Mouse (Mus musculus) hindbrain, embryonic 15.5 days (tissue): ENCODE measurements around the gene Camk1d. TPM values are rescaled to one million over a fixed set of nuclear protein-coding genes. Genes with fewer than 3 reads are reported as not detected.
A peak's percentile ranks its signal among the peaks of the same experiment; 100 is the strongest.

ENCODE experiments used
- ATAC-seq: fragments of 200-750 bp; cut with Nextera tagmentation; 2 replicates; pipeline ENCODE4 v1.8.0; 2017; ENCODE audit warnings: low read depth, moderate number of reproducible peaks, moderate TSS enrichment; ENCODE audit not compliant: low FRiP score
- H3K27ac ChIP-seq: fragments of 300-500 bp; sonication (generic); replicated peaks from 2 replicates; pipeline ENCODE4 v1.5.1; 2015; ENCODE audit warnings: mild to moderate bottlenecking, inconsistent platforms
- H3K27me3 ChIP-seq: fragments of 300-500 bp; sonication (generic); 2 replicates; pipeline ENCODE4 v1.6.1; 2015; ENCODE audit warnings: control low read depth, inconsistent platforms
- H3K36me3 ChIP-seq: fragments of 300-500 bp; sonication (generic); 2 replicates; pipeline ENCODE4 v1.6.1; 2015; ENCODE audit warnings: control low read depth, inconsistent platforms
- H3K4me1 ChIP-seq: fragments of 300-500 bp; sonication (generic); replicated peaks from 2 replicates; pipeline ENCODE4 v1.6.1; 2015; ENCODE audit warnings: control low read depth, inconsistent platforms
- H3K4me2 ChIP-seq: fragments of 300-500 bp; sonication (generic); 2 replicates; pipeline ENCODE4 v1.6.1; 2015; ENCODE audit warnings: moderate library complexity, mild to moderate bottlenecking, inconsistent platforms
- H3K4me3 ChIP-seq: fragments of 300-500 bp; sonication (generic); 2 replicates; pipeline ENCODE4 v1.5.1; 2015; ENCODE audit warnings: mild to moderate bottlenecking, inconsistent platforms
- H3K9ac ChIP-seq: fragments of 300-500 bp; sonication (generic); 2 replicates; pipeline ENCODE4 v1.6.1; 2015; ENCODE audit warnings: inconsistent platforms
- H3K9me3 ChIP-seq: fragments of 300-500 bp; sonication (generic); 2 replicates; pipeline ENCODE4 v1.6.1; 2016; ENCODE audit warnings: control low read depth, inconsistent platforms
- WGBS: fragments of 180-500 bp; shearing (Covaris S2); methylation state at CpG from one replicate; pipeline ENCODE4 v1.1.7; 2015; 5-methylcytosine and 5-hydroxymethylcytosine counted together
- polyA plus RNA-seq: library from polyadenylated mRNA; unstranded; fragments of >200 nt; fragmentation: Nextera tagmentation; extraction: Ambion mirVana; gene quantifications from 2 replicates; pipeline ENCODE4 v1.2.1, GENCODE M21; 2015

Gene Camk1d
- polyA plus RNA-seq, 1 experiment from 2014 or later, result 7.4 TPM

DNA sequence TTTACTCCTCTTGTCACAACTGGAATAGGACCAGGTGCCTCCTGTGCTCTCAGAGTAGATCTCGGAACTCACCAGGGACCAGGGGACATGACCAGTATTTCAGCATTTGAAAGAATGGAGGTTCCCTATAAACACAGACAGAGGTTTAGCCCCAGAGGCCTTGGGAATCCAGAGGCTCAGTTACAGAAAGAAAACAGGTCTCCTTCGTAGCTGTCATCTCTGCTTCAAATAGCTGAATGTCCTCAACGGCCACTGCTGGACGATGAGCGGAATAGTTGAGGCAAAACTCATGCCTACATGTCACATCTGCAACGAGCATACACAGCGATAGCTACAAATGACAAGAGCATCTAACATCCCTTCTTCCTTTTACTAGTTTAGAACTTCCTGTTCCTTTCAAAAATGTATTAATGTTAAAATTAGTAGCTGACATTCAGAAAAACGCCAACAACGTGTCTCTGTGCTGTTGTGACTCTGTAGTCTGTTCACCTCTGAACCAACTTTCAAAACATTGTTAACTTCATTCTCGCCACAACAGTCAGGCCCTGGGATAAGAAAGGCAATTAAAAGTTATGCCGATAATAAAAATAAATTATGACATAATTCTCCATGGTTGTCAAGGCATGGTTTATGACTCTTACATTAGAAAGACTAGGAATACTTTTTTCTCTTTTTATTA, 82.5 kb downstream of the Camk1d start:
- Histone ChIP-seq H3K9ac (no peak overlapping the region), H3K4me3 (no peak overlapping the region), H3K27me3 (no peaks in the 10 kb centered on the region), H3K36me3 (no peaks in the 10 kb centered on the region), H3K27ac (no peak overlapping the region), H3K4me2 (no peak overlapping the region), H3K4me1 (no peaks in the 10 kb centered on the region), H3K9me3 (no peaks in the 10 kb centered on the region)
- ATAC-seq, result no peak
- 90% methylated on average over 11 of the region's 11 CpGs for WGBS

DNA sequence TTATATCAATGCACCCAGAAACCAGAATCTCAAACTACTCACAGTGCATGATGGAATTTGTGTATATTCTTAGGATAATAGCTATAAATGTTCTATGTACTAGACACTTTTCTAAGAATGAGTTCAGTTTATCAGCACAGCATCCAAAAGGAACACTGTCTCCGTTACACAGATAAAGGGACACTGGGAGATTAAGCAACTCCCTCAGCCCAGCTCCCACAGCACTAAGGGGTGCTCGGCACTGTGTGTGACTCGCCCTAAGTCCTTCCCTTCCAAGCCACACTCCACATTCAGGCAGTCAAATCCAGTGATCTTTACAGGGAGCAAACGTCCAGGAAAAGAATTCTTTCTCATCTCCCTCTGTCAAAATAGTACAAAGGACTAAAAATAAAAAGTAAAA, 83.6 kb downstream of the Camk1d start:
- no peak for ATAC-seq
- Histone ChIP-seq H3K4me2 (no peak overlapping the region), H3K9ac (no peak overlapping the region), H3K27ac (no peak overlapping the region), H3K4me3 (no peak overlapping the region), H3K36me3 (no peaks in the 10 kb centered on the region), H3K4me1 (no peaks in the 10 kb centered on the region), H3K27me3 (no peaks in the 10 kb centered on the region), H3K9me3 (no peaks in the 10 kb centered on the region)
- 73% methylated on average over 4 of the region's 4 CpGs for WGBS

DNA sequence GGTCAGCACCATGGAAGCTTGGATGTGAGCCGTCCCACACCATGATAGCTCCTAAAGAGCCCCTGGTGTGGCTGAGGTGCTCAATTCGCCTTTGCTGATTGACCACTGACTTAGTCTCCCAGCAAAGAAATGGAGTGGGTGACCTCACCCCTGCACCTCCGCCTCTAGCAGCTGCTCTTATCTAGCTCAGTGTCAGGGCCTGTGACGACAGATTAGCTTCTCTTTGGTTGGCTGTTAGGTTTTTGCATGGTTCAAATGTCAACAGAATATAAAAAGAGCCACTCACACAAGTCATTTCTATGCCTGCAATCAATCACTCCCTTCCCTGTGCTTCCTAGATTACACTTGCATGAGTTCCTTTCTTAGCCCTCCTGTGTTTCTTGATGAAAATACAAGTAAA, 89.9 kb downstream of the Camk1d start:
- ATAC-seq, result no peak
- Histone ChIP-seq H3K27me3 (no peaks in the 10 kb centered on the region), H3K9ac (no peak overlapping the region), H3K4me3 (no peak overlapping the region), H3K4me1 (no peaks in the 10 kb centered on the region), H3K4me2 (no peak overlapping the region), H3K27ac (no peak overlapping the region), H3K9me3 (no peaks in the 10 kb centered on the region), H3K36me3 (no peaks in the 10 kb centered on the region)
- WGBS, result 83% methylated on average over 4 of the region's 4 CpGs

DNA sequence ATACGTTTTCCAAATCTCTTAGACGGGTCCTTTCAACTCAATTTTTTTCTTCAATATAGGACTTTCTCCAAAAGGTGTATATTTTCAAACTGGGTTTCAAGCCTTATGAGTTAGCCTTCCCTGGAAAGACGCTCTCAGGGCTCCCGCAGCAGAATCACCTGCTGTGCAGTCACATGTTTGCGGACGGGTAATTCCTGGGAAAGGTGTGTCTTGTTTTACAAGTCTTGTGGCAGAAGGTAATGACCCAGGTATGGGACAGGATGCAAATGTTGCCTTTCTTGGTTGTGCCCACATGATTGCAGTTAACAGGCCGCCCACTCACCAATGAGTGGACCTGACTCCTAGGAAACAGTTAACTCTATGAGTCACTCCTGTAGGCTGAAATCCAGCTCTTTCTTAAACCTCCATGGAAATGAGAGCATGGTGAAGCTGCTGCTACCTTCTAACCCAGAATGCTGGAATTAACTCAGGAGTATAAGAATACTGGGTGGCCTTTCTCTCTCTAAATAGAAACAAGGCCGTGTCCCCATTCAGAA, 95.9 kb downstream of the Camk1d start:
- Histone ChIP-seq H3K4me2 (no peak overlapping the region), H3K27ac (no peak overlapping the region), H3K4me1 (peaks cover 13% of the 10 kb centered on the region), H3K9me3 (no peaks in the 10 kb centered on the region), H3K4me3 (no peak overlapping the region), H3K27me3 (no peaks in the 10 kb centered on the region), H3K36me3 (no peaks in the 10 kb centered on the region), H3K9ac (no peak overlapping the region)
- 93% methylated on average over 8 of the region's 8 CpGs for WGBS
- ATAC-seq, result no peak

DNA sequence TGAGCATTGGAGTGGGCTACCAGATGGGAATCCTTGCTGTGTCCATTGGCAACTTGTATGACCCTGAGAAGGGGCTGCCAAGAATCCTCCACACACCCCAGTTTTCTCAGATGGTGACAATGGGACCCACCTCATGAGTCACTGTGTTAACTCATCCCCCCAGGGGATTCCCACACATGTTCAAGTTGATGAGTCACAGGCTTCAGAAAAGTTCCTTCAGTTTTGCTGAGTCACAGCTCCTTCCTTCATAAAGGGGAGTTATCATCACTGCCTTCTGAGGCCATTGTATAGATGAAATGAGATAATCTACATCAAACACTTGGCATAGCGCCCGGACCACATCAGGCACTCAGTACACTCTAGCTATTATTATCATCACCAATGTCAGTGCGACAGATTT, 99.4 kb downstream of the Camk1d start:
- H3K27ac ChIP-seq, result no peak overlapping the region
- H3K36me3 ChIP-seq, result no peaks in the 10 kb centered on the region
- H3K4me1 ChIP-seq, result peaks cover 16% of the 10 kb centered on the region
- H3K27me3 ChIP-seq, result no peaks in the 10 kb centered on the region
- no peak overlapping the region for H3K4me3 ChIP-seq
- no peak overlapping the region for H3K9ac ChIP-seq
- 74% methylated on average over 3 of the region's 3 CpGs for WGBS
- H3K4me2 ChIP-seq, result no peak overlapping the region
- ATAC-seq, result 0 out of 2 replicates have a peak, but pooled peaks have one; percentile 39
- H3K9me3 ChIP-seq, result no peaks in the 10 kb centered on the region

DNA sequence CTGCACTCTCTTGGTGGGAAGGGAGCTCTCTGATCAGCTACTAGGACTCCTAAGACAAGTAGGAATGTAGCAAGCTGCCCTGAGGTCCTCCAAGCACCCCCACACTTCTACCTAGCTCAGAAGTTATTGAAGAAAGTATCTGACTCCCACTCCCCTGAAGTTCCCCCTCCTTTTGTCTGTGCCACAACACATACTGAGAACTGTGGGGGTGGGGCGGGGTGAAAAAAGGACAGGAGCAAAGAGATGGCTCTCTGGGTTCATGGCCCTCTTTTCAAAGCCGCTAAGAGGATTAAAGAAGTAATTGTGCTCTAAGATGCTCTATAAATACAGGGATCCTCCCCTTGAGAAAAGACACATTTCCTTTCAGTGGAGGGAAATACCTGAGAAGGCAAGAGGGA, 100.0 kb downstream of the Camk1d start:
- no peak overlapping the region for H3K9ac ChIP-seq
- no peak overlapping the region for H3K4me3 ChIP-seq
- no peak; the same call in 1 of the 2 replicates for ATAC-seq
- 29% methylated on average over 2 of the region's 2 CpGs for WGBS
- H3K36me3 ChIP-seq, result no peaks in the 10 kb centered on the region
- H3K27ac ChIP-seq, result 0 out of 2 replicates have a peak overlapping the region, but pooled peaks have one; percentile 37
- no peaks in the 10 kb centered on the region for H3K27me3 ChIP-seq
- no peak overlapping the region for H3K4me2 ChIP-seq
- no peaks in the 10 kb centered on the region for H3K9me3 ChIP-seq
- H3K4me1 ChIP-seq, result peaks cover 16% of the 10 kb centered on the region

DNA sequence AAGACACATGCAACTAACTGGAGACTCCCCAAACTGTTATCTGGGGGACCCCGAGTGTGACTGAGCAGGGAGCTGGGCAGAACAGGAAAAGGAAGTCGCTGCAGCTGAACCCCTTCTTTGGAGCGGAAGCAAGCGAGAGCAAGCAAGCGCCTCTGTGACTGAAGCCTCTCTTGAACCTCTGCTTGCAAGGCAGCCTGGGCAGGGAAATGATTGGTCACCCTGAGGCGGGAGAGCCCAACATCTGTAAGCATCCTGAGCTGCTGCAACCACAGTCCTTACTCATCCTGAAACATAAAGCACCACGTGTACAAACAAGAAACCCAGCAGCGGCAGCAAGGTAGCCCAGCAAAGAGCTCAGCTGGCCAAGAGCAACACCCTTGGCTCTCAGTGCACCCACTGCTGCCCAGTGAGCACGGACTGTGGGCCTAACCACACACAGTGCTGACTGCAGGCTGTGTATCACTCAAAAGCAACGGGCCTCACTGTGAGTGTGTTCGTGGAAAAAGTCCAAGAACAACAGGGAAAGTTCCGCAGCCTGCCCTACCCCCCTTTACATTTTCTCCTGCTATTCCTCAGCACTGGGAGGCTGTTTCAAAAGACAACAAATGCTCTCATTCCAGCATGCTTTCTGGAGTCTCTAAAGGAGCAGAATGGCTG, 100.5 kb downstream of the Camk1d start:
- peaks cover 16% of the 10 kb centered on the region for H3K4me1 ChIP-seq
- H3K4me2 ChIP-seq, result no peak overlapping the region
- no peaks in the 10 kb centered on the region for H3K36me3 ChIP-seq
- no peak overlapping the region for H3K9ac ChIP-seq
- no peaks in the 10 kb centered on the region for H3K27me3 ChIP-seq
- H3K9me3 ChIP-seq, result no peaks in the 10 kb centered on the region
- peak; percentile 61 for ATAC-seq
- H3K4me3 ChIP-seq, result no peak overlapping the region
- peak overlapping the region; percentile 37; the same call in 1 of the 2 replicates for H3K27ac ChIP-seq
- WGBS, result 38% methylated on average over 12 of the region's 12 CpGs

DNA sequence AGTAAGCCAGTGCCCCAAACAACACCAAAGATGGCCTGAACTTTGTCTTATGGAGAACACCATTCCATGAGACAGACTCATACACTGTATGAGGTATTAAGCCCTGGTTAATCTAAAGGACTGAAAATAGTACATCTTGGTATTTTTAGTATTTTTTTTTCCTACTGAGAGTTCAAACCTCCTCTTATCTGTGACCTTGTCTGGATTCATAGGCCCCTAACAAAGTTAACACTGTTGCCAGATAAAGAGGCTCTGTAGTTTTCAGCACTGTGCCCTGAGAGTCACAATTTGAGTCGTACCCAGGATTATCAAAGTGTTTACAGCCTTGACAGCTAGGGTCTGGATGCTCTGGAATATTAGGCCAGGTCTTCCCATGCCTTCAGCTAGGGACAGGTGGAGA, 102.7 kb downstream of the Camk1d start:
- Histone ChIP-seq H3K36me3 (no peaks in the 10 kb centered on the region), H3K27me3 (no peaks in the 10 kb centered on the region), H3K27ac (no peak overlapping the region), H3K9ac (no peak overlapping the region), H3K9me3 (no peaks in the 10 kb centered on the region), H3K4me2 (no peak overlapping the region), H3K4me3 (no peak overlapping the region), H3K4me1 (peaks cover 26% of the 10 kb centered on the region)
- 88% methylated on average over 1 of the region's 1 CpGs for WGBS
- ATAC-seq, result no peak

DNA sequence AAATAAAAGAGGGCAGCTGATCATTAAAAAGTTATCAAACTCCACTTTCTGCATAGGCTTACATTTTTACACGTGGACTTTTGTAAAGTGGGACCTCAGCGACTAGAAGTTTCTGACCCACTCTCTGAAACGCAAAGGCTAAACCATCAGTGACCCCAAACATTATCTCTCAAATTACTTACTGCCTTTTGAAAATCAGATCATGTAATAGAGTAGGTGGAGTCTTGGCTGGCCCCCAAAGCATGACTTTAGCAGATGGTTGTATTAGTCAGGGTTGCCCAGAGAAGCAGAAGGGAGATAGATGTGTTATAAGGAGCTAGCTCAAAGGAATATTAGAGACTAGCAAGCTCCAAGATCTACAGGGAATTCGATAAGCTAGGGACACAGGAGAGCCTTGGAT, 103.8 kb downstream of the Camk1d start:
- WGBS, result 84% methylated on average over 4 of the region's 4 CpGs
- H3K27me3 ChIP-seq, result no peaks in the 10 kb centered on the region
- no peak overlapping the region for H3K9ac ChIP-seq
- no peak overlapping the region for H3K4me3 ChIP-seq
- no peaks in the 10 kb centered on the region for H3K9me3 ChIP-seq
- ATAC-seq, result no peak
- no peak overlapping the region for H3K4me2 ChIP-seq
- H3K36me3 ChIP-seq, result no peaks in the 10 kb centered on the region
- H3K27ac ChIP-seq, result no peak overlapping the region
- H3K4me1 ChIP-seq, result peaks cover 26% of the 10 kb centered on the region

DNA sequence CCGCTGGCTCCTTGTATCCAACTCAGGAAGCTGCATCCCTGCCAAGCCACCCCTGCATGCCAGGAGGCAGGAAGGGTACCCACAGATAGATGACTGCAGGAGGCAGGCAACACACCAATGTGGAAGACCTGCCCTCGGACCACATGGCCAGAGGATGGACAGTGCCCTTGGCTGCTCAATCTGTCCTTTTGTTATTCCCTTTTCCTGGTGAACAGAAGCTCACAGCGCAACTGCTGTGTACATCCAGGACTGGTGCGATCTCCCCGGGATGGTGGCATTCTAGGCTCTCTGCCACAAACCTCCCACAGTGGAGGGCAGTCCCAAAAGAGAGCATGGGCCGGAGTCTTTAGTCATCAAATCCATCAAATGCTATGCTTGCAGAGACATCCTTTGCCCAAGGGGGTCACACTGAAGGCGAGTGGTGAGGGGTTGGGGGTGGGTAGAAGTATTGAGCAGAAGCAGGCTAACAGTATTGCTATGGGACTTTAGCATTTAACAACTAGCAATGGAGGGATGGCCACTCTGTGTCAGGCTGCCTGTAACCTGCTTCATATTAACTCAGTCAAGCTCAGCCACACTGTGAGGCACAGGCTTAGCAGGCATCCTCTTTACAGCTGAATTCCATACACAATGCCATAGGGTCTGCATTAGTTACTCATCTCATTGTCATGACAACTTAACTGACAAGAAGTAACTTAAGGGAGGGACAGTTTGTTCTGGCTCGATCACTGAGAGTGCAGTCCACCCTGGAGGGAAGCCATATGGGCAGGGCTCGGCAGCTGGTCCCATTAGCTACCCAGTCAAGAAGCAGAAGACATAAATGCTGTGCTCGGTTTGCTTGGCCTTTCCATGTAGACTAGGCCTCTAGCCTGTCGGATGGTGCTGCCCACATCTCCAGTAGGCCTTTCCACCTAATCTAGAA, 106.1 kb downstream of the Camk1d start:
- ATAC-seq, result peak; percentile 47
- H3K27ac ChIP-seq, result no peak overlapping the region

DNA sequence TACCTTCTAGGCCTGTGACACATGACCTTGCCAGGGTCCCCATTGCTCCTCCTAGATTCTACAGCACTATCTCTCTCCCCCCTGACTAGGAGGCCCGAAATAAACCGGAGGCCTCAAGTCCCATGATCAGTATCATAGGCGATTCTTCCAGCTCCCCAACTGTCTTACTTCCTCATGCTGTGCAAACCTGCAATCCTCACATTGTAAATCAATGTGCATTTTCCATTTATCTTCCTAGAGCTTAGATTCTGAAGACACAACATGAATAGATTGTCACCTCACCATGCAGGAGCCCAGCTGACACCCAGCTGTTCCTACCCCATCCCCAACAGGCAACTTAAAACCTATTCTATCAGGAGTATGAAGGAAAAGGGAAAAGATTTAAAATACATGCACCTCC, 108.5 kb downstream of the Camk1d start:
- Histone ChIP-seq H3K4me2 (no peak overlapping the region), H3K27ac (no peak overlapping the region), H3K4me1 (peaks cover 16% of the 10 kb centered on the region; the same call in 1 of the 2 replicates), H3K9me3 (no peaks in the 10 kb centered on the region), H3K27me3 (no peaks in the 10 kb centered on the region), H3K4me3 (no peak overlapping the region), H3K9ac (no peak overlapping the region), H3K36me3 (no peaks in the 10 kb centered on the region)
- no peak for ATAC-seq
- WGBS, result 94% methylated on average over 3 of the region's 3 CpGs

More for the DNA sequence above, 106.1 kb downstream of the Camk1d start:
- WGBS, result 53% methylated on average over 11 of the region's 11 CpGs
- H3K9me3 ChIP-seq, result no peaks in the 10 kb centered on the region
- H3K4me1 ChIP-seq, result peaks cover 13% of the 10 kb centered on the region; the same call in 1 of the 2 replicates
- H3K9ac ChIP-seq, result no peak overlapping the region
- no peak overlapping the region for H3K4me3 ChIP-seq
- H3K27me3 ChIP-seq, result no peaks in the 10 kb centered on the region
- no peak overlapping the region for H3K4me2 ChIP-seq
- no peaks in the 10 kb centered on the region for H3K36me3 ChIP-seq

DNA sequence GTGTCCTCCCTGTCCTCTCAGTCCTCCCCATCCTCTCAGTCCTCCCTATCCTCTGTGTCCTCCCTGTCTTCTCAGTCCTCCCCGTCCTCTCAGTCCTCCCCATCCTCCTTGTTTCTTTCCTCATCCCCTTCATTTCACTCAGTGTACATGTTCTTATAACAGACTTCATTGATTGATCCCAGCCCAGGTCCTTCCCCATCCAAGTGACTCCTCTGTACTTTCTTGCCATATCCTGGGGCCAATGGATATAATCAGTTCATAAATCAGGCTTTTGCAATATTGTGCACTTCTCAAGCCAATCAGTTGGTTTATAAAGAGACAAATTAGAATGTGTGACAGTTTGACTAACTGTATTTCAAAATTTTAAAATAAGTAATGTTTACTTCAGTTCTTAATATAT, 112.3 kb downstream of the Camk1d start:
- WGBS, result 83% methylated on average over 1 of the region's 1 CpGs

More for the DNA sequence above, 112.3 kb downstream of the Camk1d start:
- no peak for ATAC-seq
- Histone ChIP-seq H3K36me3 (no peaks in the 10 kb centered on the region), H3K9ac (no peak overlapping the region), H3K27me3 (no peaks in the 10 kb centered on the region), H3K27ac (no peak overlapping the region), H3K9me3 (no peaks in the 10 kb centered on the region), H3K4me2 (no peak overlapping the region), H3K4me3 (no peak overlapping the region), H3K4me1 (peaks cover 8% of the 10 kb centered on the region)
